Mouse (Mus musculus) embryo, embryonic 9.5 days (tissue): ENCODE results near the gene Cdh13.
"Not testable (repeated sequence)": the region's sequence is repeated elsewhere in the genome, so short reads cannot be mapped to it uniquely, and the experiment has no call there.

ENCODE experiments used
- DNase-seq: peaks from one replicate; pipeline ENCODE4 v3.0.0-alpha.2; 2017; ENCODE audit errors: extremely low spot score

Gene Cdh13

DNA sequence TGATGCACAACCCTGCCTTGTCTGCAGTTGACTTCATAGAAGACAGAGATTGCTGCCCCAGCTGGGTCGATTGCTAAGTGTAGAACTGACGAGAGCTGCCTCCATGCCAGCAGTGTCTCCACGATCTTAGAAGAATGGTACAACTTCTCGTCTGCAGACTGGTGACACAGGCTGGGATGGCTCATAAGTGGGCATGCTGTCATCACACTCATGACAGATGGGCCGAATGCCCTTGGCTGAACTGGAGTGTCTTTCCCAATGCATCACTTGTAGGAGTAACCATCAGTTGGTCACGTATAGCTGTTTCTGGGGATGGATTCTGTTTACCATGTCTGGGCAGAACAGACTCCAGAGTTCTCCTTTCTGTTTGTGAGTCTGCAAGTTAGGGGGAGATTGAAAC lies 392.7 kb downstream of the Cdh13 start:
- DNase-seq = no peak

DNA sequence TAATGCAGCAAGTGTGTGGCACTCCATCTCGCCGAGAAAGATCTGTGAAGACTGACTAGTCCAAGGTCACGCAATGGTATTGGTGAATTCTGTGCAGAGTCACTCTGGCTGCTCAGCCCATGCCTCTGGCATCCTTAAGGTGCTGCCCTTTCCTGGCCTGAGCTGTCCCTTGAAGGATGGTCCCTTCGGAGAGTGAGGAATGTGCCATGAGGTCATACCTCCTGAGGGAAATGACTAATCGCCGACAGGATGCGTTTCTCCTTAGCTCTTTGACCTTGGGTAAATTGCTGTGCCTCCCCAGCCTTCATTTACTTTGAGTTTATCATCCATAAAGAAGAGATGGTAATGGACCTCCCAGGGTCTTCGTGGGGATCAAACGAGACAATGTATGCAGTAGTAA lies 395.8 kb downstream of the Cdh13 start:
- no peak for DNase-seq

DNA sequence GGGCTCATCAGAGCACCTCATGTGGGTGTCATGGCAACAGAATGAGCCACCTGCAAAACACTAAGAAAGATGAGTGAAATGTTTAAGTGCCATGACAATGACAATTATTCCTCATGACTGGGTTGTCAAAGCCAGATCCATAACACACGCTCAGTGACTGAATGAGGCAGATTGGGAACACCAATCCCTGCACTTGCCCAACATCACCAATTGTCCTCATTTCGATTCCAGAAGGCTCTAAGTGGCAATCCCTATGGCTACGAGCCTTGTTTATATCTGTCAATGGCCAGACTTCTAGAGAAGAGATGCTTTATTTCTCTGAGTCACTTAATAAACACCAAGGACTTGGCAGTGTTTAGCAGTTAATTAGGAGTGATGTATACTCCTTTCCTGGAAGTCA lies 399.9 kb downstream of the Cdh13 start:
- DNase-seq = no peak

DNA sequence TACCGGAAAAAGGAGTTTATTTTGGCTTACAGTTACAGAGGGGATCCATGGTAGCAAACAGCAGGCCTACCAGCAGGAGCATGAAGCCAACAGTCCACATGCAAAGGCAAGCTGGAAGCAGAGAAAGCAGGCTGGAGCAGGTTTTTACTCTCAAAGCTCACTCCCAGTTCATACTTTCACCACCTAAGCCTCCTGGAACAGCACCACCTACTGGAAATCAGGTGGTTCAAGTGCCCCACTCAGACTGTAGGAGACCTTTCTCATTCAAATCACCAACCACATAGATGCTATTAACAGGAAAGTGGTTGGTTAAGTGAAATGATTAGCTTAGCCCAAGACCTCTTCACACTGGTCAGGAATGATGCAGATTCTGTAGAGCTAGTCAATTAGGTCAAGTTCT lies 402.3 kb downstream of the Cdh13 start:
- DNase-seq = no peak

DNA sequence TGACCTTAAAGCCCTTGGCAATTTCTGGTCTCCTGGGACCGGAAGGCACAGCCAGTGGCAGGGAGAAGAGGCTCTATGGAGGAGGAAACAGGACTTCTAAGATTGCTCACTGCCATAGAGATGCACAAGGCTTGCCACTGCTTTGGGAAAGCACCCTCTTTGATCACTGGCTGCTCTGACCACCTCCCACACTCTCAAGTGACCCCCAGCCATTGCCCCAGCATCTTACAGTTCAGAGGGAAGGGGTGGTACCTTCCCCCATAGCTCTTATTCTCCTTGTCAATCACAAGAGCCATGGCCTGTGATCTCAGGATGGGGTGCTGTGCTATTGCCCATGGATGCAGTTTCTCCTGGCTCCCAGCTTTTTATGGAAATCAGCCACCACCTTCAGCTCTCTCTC lies 406.3 kb downstream of the Cdh13 start:
- DNase-seq = no peak

DNA sequence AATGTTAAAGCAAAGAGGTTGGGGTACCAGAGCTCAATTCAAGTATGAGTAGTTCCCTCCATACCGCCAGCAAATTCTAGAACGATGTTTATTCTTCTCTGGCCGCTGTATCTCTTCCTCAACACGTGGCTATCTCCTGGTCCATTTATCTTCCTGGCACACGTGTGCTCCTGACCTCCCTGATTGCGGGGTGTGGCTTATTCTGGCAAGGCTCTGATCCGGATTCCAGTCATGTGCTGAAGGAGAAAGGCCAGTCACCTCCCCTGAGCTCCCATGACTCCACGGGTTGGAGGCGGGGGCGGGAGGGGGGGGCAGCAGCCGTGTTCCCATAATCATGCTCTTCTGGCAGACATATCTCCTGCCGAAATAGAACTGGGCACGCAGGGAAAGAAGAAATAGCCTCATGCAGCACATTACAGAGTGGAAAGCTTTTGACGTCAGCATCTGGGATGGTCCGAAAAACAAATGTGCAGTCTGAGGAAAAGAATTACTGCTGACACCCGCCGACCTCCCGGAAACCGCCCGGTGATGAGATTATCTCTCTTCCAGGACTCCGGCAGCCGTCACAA lies 417.9 kb downstream of the Cdh13 start:
- no peak for DNase-seq

DNA sequence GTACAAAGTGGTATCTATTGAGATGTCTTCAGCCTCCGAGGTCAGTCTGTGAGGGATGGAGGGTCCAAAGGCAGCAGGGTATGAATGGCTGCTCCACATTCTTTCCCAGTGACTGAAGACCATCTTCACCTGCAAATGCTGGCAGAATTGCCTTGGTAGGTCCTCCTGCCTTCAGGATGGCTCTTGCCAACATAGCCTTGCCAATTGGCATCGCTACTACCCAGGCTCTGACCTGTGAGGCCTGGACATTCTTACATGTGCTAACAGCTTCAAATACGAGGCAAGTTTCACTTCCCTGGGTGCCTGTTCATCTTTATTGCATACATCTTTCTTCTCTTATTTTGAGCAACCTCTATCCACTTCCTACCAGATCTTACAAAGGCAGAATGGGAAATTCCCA lies 425.8 kb downstream of the Cdh13 start:
- no peak for DNase-seq

DNA sequence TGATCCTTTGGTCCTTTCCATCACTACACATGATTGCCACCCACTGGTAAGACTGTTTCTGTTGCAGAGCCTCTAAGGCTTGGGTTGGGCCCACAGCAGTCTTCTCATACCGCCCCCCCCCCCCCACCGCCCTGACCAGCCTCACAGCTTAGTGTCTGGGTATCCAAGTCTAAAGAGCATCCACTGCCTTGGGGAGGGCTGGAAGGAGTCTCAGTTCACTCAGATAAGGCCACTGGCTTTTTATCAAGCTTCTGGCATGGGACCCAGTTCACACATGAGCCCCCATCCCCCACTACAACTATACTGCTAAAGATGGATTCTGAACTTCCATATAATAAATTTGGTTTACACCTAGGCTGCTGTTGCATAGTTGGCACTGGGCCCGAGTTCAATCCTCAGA lies 428.1 kb downstream of the Cdh13 start:
- no peak for DNase-seq

DNA sequence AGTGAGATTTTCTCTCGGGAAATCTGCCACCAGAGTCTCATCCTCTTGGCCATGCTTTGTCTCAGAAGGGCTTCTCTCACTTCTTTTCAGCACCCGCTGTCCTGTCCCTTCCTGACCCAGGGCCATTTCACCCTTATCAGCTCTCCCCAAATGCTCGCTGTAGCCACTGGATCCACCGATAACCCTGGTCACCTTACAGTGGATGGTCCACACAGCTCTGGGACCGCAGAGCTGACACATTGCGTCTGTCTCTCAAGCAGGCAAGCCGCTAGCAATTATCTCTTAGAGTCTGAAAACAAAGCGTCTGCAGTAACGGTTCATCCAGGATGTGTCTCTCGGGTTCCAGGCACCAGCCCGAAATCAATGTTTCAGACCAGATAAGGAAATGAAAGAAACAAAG lies 429.6 kb downstream of the Cdh13 start:
- DNase-seq = no peak

DNA sequence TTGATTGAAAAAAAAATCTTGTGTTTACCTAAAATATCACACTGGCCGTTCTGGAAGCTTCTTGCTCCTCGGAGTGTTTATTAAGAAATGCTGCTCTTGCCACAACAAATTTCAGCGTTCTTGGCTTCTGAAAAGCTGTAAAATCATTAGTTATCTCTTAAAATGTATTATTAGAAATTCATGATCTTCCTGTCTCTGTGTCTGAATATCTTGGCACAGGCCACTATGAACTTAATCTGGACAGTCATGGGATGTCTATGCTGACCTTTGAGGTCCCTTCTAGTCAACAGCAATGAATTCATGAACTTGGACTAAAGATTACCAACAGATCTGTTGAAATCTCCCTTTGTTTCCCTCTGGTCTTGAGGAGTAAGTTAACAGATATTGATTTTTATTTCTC lies 430.1 kb downstream of the Cdh13 start:
- DNase-seq = no peak

DNA sequence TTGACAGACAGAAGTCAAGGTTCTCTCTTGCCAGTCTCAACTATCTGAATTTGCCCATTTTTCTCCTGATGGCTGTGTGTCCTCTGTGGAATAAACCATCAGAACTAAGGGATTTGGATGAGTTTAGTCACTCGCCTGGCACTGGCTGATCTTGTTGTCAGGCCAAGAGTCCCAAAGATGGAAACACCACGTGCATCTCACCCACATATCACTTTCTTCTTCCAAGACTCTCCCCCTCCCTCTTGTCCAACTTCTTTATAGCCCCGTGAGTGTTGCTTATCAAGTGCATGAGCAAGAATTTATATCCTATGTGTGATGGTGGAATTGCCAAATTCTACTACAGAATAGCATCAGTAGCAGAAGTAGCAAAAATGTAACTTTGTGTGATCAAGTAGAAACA lies 439.4 kb downstream of the Cdh13 start:
- DNase-seq = no peak

DNA sequence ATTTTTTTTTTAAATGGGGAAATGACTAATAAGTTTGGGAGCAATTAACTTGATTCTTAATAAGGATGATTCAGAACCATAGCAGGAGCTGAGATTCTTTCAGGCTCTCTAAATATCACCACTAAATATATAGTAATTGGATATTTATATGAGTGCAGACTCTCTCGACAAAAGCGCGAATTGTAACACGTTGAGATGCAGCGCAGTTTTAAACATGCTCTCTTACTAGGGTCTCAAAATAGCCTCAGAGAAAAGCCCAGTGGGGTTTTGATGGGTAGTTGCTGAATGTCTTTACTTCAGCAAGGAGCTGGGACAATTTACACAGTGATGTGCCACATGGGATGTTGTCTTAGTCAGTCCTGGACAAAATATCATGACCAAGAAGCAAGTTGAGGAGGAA lies 442.1 kb downstream of the Cdh13 start:
- no peak for DNase-seq

DNA sequence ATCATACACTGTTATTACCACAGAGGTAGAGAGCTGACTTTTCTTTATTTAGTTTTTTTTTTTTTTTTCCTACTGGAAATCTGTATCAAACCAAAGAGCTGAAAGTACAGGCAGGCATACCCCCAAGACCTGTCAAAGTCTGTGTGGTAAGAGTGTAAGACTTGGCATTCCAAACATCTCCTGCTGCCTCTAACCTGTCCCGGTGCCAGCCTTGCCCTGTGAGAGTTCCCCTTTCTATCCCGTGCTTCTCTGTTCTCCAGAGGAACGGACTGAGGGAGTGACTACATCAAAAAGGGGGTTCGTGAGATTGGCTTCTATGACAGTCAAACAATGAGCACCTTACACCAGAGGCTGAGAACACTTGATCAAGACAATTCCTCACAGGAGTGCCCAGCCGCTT lies 458.2 kb downstream of the Cdh13 start:
- DNase-seq = no peak

DNA sequence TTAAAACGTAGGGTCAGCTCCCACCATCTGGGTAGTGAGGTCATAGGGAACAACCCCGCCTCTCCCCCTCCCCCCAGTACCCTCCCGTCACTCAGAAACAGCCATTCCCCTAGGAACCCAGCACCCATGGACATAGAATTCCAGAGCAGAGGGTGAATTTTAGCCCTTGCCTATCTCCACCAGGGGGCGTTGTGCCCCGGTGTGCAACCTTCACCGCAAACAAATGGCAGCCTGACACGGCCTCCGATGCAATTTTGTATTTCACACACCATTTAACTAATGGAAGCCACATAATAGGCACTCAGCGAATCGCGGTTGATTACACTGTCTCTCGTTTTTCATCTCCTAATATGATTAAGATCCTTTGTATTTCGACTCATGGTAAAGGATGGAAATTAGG lies 461.5 kb downstream of the Cdh13 start:
- no peak for DNase-seq

DNA sequence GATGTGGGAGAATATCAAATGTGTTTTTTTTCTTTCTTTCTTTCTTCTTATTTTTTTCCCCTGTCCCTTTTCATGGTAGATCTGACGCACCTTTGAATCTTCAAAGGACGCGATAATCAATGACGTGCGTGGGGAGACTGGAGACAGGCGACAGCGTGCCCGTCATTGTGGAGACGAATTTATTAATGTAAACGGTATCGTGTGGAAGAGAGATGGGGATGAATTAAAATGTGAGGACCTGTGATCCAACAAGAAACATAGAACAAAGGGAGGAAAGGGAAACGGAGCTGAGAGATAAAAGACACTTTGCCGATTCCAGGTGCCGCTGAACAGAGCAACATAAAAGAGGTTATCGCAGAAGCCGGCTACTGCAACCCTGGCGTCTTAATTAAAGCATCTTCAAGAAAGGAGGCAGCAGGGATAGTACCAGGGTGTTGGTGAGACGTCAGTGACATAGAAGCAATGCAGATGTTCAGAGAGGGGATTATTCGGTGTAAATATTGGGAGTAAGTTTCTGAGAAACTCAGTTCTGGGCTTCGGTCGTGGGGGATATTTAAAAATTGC lies 464.6 kb downstream of the Cdh13 start:
- no peak for DNase-seq

DNA sequence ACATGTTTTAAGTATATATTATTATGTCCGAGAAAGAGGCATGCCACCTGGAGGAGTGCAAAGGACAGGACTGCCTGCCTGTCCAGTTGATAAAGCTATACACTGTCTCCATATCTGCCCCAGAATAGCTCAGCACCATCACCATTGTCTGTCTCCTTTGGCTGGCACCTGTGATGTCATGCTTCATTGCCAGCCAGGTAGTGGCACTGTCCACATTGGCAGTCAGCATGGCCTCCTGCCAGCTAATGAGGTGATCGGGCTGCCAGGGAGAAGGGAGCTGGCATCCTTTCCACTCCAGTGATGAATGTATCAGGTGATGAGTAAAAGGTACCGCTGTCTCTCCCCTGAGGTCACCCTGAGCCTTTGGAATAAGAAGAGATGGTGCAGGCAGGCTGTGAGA lies 465.7 kb downstream of the Cdh13 start:
- DNase-seq = no peak

DNA sequence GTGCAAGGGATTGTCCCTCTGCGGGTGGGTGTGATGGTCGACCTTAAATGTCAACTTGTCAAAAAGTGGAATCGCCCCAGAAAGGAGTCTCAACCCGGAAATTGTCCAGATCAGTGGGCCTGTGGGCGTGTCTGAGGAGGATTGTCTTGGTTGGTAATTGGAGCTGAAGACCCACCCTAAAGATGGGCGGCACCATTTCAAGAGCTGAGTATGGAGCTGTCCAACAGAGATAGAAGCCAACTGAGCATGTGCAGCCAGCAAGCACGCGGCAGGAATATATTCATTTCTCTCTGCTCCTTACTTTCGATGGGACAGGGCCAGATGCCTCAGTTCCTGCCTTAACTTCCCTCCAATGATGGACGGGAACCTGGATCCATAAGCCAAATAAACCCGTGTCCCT lies 466.3 kb downstream of the Cdh13 start:
- no peak for DNase-seq

DNA sequence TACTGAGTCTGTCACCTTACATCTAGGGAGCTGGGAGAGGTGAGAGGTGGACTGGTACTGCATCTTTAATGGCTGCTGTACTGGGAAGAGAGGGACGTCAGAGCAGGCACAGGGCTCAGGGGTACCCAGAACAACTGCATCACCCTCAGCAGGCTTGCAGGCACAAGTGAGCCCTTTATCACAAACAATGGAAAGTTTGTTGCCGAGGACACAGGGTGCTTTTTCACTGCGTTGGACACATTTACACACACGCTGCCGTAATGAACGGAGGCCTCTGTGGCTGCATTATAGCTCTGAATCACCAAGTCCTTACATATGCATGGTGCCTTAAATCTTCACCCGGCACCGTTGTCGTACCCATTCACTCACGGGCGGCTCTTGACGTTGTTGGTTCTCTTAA lies 470.2 kb downstream of the Cdh13 start:
- no peak for DNase-seq

DNA sequence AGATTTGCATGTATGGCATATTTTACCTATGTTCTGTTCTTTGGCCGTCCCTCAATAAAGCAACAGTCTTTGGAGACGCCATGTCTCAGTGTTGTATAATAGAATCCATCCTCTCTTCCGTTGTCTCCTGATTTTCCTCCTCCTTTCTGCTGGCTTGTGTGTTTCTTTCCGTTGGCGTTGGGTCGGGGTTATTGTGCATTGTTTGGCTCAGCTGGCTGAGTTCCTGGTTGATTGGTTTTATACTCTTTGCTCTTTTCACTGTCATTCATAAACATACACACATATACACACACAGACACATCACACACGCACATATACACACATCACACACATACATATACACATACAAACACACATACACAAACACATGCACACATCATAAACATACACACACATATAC lies 470.6 kb downstream of the Cdh13 start:
- DNase-seq = no peak

DNA sequence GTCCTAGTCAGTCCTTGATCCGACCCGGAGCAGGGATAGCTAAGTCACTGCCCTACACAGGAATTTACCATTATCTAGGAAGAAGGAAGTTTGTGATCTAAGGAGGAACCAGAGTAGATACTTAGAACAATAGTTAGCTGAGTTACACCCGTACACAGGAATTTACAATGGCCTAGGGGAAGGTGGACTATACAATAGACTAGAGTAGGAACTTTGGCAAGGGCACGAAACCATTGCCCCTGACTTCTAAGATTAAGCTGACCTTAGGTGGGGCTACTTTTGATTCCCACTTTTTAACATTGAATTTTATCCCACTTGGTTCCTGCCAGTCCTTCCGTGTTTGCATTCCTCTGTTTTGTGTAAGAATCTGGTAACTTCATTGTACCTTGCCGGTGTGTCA lies 494.0 kb downstream of the Cdh13 start:
- not testable (repeated sequence) for DNase-seq

DNA sequence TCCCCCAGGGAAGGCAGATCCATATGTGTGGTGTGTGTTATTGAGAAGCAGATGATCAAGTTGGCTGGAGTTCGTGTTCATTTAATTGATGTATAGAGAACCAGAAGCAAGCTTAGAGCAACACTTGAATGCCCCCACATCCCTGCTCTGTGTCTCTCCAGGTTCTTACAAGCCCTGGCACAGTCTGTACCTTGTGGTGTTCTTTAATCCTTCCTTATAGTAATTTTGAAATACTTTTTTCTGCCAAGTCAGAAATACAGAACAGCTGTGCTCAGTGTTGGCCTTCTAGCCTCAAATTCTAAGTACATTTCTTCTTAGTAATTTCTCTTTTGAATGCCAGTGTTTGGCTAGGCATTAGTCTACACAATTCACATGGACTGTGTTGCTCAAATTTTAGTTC lies 494.8 kb downstream of the Cdh13 start:
- no peak for DNase-seq

DNA sequence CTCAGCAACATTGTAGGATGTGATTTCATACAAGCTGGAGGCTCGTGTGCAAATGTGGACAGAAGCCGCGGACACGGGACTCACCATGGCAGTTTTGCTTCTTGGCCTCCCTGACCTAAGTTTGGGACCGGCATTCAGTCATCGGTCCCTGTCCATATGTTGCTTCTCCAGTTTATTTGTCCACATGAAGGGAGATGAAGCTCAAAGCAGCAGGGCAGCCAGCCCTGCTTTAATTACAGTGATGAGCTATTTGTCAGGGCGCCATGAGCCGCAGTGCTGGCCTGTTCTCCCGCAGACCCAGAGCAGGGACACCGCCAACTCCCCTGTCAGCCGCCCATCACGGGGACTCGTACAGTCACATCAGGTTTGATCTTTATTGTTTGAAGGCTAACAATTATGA lies 502.1 kb downstream of the Cdh13 start:
- no peak for DNase-seq

DNA sequence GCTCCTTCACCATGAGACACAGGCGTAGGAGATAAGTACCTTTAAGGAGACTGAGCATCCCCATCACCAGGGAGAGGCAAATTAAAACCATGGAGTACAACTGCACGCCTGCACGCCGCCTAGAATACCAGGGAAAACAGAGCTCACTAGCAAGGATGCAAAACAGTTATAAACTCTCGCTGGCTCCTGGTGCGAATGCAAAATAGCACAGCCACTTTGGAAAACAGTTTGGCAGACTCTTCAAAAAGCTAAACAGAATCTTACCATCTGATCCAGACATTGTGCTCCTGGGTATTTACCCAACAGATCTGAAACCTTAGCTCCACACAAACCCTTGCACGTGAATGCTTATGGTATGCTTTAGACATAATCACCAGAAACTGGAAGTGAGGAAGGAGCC lies 506.1 kb downstream of the Cdh13 start:
- DNase-seq = no peak

DNA sequence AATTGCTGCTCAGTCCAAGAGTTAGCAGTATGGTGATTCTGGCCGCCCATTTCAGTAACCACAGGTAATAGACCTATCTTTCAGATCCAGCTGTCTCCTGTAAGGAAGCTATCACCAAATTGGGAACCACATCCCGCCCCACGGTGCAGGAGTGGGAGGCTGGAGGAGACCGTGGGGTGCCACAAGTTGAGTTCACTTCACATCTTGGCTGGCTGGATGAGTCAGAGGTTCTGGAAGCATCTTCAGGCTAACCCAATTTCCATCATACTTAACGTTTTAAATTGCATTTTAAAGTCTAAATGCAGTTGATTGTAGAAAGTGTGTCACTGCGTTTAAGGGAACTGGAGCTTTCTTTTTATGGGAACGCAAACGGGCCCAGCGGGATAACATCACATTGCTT lies 511.4 kb downstream of the Cdh13 start:
- DNase-seq = no peak

DNA sequence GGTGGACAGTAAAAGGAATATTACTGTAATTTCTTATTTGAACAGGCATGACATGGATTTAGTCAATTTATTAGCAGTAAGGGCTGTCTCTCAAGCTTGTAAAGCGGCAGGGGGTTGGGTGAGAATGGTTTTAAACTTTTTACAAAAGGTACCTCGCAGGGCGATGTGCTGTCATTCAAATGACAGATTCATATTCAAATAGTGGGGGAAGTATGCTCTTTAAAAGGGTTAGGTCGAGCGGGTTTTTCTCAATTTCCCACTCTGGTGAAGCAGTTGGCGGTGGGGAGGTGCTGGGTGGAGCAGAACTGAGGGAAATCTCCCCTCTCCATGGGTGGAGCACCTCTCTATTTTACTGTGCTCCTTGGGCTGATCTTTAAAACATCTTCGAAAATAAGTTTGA lies 513.0 kb downstream of the Cdh13 start:
- no peak for DNase-seq
